Mouse (Mus musculus) megakaryocyte progenitor cell, adult 5-6 weeks (primary cell): ENCODE results near the gene 4930556J24Rik. TPM values are rescaled to one million over a fixed set of nuclear protein-coding genes. Genes with fewer than 3 reads are reported as not detected.
"Not testable (repeated sequence)": the region's sequence is repeated elsewhere in the genome, so short reads cannot be mapped to it uniquely, and the experiment has no call there.

Experiments used
- ATAC-seq: replicated peaks from 2 replicates; pipeline ENCODE4 v1.8.0; 2016; ENCODE audit warnings: mild to moderate bottlenecking, moderate TSS enrichment, inconsistent platforms; ENCODE audit not compliant: poor library complexity
- total RNA-seq, 2 experiments: library from RNA; stranded (forward) in 1 of 2; stranded (reverse) in 1 of 2; fragments of 157-497, 149-512 nt in 1 of 2; fragments of 200-1000 nt in 1 of 2; gene quantifications; 2 replicates each; pipeline versions ENCODE4 v1.2.3 to v1.2.4; 2015 to 2017

Gene 4930556J24Rik
- total RNA-seq, 2 experiments from 2014 or later, result not detected

DNA sequence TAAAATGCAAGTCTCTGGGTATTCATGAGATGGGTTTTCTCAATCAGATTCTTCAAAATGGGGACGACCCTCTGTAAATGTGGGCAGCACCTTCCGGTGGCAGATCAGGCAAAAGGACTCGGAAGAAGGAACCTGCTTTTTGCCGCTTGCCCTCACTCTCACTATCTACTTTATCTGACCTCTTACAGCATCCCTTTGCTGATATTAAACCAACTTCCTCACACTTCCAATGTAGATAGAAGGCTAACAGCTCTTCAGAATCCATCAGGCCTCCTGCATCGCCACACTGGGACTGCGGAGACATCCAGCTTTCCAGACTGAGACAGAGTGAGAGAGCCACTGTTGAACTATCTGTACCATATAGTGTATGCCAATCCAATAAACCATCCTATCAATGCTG is 53.8 kb downstream of the 4930556J24Rik start:
- no peak for ATAC-seq

DNA sequence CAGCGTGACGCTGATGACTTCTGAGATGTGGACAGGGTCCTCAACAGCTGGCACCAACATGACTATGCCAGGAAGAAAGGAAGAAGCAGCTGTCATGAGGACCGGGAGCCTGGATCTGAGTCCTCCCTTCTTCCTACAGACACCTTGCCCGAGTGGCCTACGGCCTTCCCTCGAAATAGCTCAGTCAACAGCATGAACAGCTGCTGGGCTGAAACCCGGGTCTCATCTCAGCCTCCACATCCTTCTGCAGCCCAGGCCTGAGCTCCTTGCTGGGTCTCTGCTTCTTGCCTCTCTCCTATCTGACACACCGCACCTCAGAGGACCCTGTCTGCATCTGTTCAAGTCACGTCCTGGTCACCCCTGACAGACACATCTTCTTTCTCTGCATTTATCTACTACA is 54.5 kb downstream of the 4930556J24Rik start:
- no peak for ATAC-seq

DNA sequence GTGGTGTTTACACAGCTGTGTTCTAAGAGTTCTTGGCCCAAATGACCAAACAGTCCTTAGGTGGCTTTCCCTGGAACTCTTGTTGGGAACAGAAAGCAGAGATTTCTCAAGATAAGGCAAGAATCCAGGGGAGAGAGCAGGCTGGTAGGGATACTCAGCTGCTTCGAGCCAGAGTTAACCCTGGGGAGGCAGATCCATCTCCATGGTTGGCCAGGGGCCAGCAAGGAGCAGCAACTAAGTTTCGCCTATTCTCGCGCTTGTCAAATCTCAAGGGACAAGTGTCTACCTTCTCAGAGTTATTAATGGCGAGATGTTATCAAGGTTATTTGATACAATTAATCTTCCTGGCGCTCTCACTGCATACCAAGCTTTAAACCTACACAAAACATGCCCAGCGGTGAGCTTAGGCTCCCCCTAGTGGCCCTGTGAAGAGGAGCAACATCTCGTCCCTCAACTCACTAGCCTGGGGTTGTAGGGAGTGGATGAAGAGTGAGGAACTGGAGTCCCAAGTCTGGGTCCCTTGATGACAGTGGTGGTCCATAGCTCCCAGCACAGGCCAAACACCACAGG is 55.2 kb downstream of the 4930556J24Rik start:
- ATAC-seq, result peak; percentile 96

DNA sequence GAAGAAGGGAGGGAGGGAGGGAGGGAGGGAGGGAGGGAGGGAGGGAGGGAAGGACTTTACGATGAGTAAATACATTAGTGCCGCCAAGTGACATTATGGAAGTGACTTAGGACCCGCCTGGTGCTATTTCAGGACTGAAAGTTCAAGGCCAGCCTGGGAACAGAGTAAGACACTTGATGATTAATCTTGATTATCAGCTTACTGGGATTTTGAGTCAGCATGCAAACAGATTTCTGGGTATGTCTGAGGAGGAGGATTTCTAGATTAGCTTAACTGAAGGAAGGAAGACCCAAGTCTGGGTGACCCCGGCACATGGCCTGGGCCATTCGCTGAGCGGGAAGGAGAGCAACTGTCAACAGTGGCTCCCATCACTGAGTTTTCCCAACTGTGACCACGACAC is 56.1 kb downstream of the 4930556J24Rik start:
- no peak for ATAC-seq

DNA sequence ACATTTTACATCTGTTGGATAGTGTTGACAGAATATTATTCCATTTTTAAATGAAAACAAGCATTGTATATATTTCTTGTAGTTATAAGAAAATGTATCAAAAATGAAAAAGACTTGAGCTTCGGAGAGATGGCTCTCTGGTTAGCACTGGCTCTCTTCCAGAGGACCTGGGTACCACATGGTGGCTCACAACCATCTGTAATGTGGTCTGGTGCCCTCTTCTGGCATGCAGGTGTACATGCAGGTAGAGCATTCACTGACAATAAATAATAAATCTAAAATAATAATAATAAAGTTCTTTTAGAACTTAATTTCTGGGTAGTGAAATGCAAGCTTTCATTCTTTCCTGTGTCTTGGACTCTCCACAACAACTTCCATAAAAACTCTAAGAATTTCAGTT is 57.8 kb downstream of the 4930556J24Rik start:
- no peak for ATAC-seq

DNA sequence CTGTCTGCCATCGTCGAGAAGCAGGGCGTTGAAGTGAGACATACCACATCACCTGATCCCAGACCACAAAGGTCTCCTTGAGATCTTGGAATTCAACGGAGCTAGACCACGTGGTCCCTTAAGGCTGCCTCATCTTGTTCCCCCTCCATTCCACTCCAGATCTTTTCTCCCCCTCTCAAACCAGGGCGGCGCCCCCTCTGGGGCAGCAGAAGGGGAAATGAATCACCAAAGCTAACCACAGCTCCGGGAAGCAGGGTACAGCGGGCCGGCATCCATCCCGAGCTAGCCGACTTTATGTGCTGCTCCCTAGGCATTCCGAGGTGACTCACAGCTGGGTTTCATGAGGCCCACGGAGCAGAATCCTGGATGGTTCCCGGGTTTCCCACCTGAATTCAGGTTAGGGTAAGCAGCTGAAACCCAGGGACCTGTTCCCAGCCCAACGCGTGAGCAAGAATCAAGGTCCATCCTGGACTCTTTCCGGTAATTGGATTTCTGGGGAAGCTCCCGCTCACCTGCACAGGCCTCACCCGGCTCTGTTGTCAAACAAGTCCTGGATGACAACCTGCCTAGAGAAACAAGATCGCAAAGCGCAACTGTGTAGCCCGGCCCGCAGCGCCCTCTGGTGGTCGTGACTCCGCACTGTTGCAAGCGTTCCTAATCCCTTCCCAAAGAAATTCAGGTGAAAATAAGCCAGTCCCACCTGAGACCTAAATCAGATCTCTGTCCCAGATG is 62.3 kb downstream of the 4930556J24Rik start, which contains the start of gene Slc35e4:
TSS of gene Slc35e4 (minus strand) at position 556 of the 732 bp plus-strand sequence.
- ATAC-seq, result peak; percentile 60

DNA sequence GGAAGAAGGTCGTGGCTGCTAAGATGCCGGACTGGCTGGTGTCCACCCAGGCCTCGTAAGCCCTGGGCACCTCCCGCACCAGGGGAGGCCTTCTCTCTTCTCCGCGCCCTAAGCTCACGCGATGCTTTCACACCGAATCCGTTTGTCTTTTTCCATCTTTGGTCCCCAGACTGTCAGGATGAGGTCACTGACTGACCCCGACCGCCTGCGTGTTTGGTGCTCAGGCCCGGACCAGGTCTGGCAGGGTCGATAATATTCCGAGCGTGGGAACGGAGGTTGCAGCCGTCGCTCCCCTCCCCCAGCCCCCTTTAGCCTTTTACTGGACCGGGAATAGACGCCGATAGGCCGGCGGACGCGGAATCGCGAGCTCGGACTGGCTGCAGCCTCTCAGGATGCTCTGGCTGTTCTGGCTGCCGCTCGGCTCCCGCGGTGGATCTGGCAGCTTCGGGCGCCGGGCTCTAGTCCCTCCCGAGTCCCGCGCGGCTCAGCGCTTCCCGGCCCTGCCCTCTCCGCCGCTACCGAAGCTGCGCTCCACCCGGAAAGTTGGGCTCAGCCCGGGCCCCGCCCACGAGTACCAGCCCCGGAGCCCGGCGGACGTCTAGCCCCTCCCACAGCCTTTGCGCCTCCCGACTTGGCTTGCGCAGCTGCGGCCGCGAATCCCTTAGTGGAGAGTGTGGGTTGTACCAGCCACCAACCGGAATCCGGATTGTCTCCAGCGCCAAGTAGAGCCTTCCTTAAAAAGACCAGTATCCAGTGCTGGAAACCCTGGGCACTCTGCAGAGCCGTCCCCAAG is 63.1 kb downstream of the 4930556J24Rik start:
- ATAC-seq, result peak; percentile 85

DNA sequence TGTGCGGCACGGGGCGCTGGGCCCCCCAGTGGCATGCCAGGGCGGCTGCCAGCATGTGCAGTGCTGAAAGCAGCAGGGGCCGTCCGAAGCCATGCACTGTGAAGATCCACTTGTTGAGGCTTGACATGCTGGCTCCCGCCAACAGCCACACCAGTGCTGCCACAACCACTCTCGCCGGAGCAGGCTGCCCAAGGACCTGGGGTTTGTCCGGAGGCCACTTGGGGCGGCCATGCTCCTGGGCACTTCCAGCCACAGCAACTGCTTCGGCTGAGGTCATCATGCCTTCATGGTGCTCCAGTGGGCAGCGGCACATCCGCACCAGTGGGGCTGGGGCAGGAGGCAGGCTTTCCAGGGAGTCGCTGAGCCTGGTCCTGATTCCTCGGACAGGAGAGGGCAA is 63.7 kb downstream of the 4930556J24Rik start:
- ATAC-seq, result 0 out of 2 replicates have a peak, but pooled peaks have one; percentile 7

- ATAC-seq, result no peak
These were observed 64.3 kb downstream of the 4930556J24Rik start for GRCm38 (mm10) chr11:3912100-3912874.

GRCm38 (mm10) chr11:3911440-3911839 is 65.1 kb downstream of the 4930556J24Rik start:
- ATAC-seq, result not testable (repeated sequence)

DNA sequence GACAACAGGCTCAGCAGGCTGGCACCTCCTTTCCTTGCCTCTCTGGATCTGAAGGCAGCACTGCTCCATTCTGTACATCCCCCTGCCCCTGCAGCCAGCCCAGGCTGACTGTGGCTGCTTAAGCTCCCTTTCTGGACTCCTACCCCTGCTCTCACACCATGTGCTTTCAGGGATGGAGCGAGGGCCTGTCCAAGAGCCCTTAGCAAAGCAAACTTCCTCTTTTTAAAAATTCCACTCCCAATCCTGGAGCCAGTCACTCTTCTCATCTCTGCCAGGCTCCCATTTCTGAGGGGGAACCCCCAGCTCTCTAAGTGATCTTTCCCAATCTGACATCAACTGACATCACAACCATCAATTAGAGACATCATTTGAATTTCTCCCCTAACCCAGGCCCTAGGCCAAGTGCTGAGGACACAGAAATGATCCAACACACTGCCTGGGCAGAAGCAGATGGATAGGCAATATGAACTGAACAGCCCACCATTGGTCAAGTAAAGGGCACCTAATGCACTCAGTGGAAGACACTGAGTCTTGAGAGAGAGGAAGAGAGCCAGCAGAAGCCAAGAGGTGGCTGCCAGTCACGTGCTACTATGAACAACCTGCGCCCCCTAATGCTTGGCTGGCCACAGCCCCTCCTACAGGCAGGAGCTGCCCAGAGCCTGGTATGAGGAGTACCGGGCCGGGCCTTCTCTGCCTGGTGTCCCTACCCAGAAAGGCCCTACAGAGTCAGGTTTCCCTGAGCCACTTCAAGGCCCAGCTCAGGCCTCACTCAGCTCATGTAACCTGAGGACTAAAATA is 65.9 kb downstream of the 4930556J24Rik start:
- no peak for ATAC-seq

GRCm38 (mm10) chr11:3909236-3909635 is 67.3 kb downstream of the 4930556J24Rik start:
- ATAC-seq, result no peak

DNA sequence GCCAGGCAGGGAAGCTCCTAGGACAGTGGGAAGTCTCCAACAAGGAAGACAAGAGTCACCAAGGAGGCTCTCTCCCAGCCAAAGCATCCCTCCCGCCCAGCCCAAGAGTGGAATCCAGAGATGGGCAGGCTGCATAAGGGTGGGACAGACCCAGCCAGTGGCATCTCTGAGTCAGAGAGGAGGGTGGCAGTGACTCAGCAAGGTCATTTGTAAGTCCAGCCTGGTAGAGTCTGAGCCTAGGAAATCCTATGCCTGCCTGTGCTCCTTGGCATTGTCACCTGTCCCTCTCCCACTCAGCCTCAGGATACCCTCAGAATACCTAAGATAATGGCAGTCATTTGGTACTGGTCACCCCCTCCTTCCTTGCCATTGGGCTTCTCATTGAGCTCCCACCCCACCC is 71.1 kb downstream of the 4930556J24Rik start:
- no peak for ATAC-seq

GRCm38 (mm10) chr11:3904673-3905072 is 71.9 kb downstream of the 4930556J24Rik start:
- no peak for ATAC-seq

DNA sequence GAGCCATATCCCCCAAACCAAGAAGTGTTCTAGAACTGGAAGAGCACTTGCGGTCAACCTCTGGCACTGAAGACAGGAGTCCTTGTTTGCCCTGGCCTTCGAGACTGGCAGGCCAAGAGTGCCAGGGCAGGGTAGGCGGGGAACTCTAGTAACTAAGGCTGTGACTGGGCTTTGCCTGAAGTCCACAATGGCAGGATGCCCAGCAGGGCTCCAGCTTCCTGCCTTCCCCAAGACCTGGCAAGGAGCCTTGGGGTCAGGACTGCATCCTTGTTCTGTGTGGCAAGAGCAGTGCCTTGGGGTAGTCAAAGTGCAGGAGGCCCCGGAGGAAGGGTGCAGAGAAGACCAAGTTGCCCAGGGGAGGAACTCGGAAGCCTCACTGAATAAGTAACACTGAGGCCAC is 73.5 kb downstream of the 4930556J24Rik start:
- ATAC-seq, result peak; percentile 58

- no peak for ATAC-seq
These were observed 74.1 kb downstream of the 4930556J24Rik start for GRCm38 (mm10) chr11:3902516-3902915.

DNA sequence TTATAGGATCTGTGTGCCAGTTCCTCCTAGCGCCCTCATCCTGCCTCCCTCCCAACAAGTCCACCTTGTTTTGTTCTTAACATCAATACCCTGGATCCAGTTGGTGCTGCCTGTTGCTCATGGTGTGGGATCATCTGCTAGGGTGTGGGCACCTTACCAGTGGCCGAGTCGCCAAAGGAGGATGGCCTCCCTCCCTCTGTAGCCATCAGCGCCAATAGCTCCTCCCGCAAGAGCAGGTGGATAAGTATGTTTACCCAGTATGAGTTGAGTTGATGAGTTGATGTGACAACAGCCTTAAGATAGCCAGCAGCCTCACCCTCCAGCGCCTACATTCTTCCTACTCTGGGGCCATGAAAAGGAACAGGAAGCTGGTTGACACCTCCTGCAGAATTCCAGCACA is 76.3 kb downstream of the 4930556J24Rik start:
- no peak for ATAC-seq

DNA sequence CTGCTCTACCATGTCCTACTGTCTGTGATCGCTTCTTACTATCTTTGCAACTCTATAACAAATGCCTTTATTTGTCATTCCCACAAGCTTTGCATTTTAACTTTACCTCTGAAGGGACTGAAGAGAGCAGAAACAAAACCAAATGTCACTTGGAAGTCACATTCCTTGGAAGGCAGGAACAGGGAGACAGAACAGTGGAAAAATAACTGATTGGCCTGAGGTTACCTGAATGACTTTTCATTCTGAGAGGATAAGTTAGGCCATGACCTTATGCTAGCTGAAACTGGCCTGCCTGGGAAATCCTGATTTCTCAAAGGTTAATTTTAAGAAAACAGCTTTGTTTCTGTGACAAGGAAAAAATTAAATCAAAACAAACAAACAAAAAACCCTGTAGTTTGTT is 80.6 kb downstream of the 4930556J24Rik start:
- ATAC-seq, result no peak

GRCm38 (mm10) chr11:3895458-3895857 is 81.1 kb downstream of the 4930556J24Rik start:
- ATAC-seq, result no peak
